Mouse (Mus musculus) C2C12 (cell line): ENCODE measurements around the gene Thap4.

ENCODE experiments used
- CEBPB ChIP-seq: IDR thresholded peaks from one replicate; pipeline ENCODE4 v1.6.1; 2011; ENCODE audit warnings: low read depth, mild to moderate bottlenecking, control low read depth, moderate library complexity
- CTCF ChIP-seq: IDR thresholded peaks from one replicate; pipeline ENCODE4 v1.5.1; 2011; ENCODE audit not compliant: control insufficient read depth, insufficient read depth, insufficient read length
- FOSL1 ChIP-seq: IDR thresholded peaks from one replicate; pipeline ENCODE4 v1.8.0; 2011; ENCODE audit warnings: mild to moderate bottlenecking, low read length; ENCODE audit not compliant: poor library complexity, insufficient read depth, severe bottlenecking
- MAX ChIP-seq: IDR thresholded peaks from one replicate; pipeline ENCODE4 v1.6.1; 2011; ENCODE audit warnings: mild to moderate bottlenecking, control low read depth
- MYOD1 ChIP-seq: IDR thresholded peaks from one replicate; pipeline ENCODE4 v1.6.1; 2011; ENCODE audit warnings: low read depth; ENCODE audit not compliant: control insufficient read depth, insufficient read length
- MYOG ChIP-seq: IDR thresholded peaks from one replicate; pipeline ENCODE4 v1.6.1; 2011; ENCODE audit not compliant: control insufficient read depth, insufficient read length; ENCODE audit errors: extremely low read depth
- USF1 ChIP-seq: IDR thresholded peaks from one replicate; pipeline ENCODE4 v1.6.1; 2011; ENCODE audit warnings: low read depth, mild to moderate bottlenecking, control low read depth, moderate library complexity

- TF ChIP-seq CTCF (no peak), FOSL1 (no peak), USF1 (no peak), MAX (no peak), MYOG (no peak), MYOD1 (no peak), CEBPB (no peak)
These were observed 48.1 kb upstream of the Thap4 start for GRCm38 (mm10) chr1:93802771-93803170.
